Mouse (Mus musculus): ENCODE results near the gene Gnpat.

Gnpat gene

GRCm38 (mm10) chr8:124937293-124937692 lies 74.5 kb downstream of the Gnpat start:
- DNase-seq (ENCODE audit: low spot score in 2 of 2), result no peak

All from spleen, postnatal 10 days (tissue).